Mouse (Mus musculus): ENCODE results near the gene Mvb12b. TPM values are rescaled to one million over a fixed set of nuclear protein-coding genes. Genes with fewer than 3 reads are reported as not detected.

Gene Mvb12b
- total RNA-seq, 2 experiments from 2014 or later, result 26.1 to 26.8 TPM

DNA sequence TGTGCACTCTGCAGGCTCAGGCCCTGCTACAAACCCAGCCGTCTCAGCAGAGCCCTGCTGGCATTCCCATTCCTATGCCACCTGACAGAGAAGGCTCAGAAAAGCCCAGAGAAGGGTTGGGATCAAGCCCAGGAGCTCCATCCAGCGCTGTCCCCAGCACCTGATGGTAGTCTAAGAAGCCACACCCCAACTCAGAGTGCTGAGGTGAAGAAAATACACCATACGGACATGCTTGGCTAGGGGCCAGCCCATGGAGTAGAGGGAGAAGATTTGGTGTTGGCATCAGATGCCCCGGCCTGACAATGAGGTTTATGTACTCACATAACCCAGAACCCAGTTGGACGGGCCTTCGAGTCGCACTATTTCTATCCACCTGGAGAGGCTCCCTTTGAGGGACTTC, 137.1 kb downstream of the Mvb12b start:
- intact Hi-C loops (cut with DNase I), result loop anchor here (5.0 kb wide), 1 partner anchor 622 kb away; the partner anchor contains the start of gene Pbx3
- DNase-seq, result no peak

DNA sequence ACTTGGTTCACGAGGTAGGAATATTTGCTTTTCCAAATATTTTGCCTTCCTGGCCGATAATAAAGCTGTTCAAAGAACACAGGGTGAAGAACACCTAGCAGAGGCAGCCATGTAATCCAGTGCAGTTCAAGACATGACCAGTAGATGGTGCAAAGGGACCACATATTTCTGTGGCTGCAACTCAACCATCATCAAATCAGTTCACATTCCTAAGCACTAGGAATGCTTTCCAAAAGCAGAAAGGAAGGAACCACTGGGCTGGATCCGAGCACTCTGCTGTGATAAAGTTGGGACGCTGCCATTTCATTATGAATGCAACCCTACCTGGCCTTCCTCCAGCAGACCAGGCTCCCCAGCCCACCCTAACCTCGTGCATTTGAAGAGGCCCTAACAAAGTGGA, 141.3 kb downstream of the Mvb12b start:
- peak; percentile 88 to 91 for DNase-seq
- intact Hi-C loops (cut with DNase I), result loop anchor here (1.0 to 10.0 kb wide), 6 partner anchors 74 to 896 kb away; no protein-coding TSS in a partner anchor

DNA sequence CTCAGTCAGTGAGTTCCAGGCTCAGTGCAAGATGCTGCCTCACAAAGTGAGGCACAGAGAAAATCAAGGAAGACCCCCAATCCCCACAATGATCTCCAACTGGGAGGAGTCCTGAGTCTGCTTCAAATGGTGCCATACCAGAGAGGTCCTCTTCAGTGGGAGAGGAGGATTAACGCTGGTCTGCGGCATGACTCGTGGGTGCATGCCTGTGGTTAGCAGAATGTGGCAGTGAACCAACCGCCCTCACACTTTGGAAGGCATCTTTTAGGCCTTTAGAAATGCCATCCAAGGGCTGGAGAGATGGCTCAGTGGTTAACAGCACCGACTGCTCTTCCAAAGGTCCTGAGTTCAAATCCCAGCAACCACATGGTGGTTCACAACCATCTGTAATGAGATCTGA, 142.0 kb downstream of the Mvb12b start:
- no peak for DNase-seq

DNA sequence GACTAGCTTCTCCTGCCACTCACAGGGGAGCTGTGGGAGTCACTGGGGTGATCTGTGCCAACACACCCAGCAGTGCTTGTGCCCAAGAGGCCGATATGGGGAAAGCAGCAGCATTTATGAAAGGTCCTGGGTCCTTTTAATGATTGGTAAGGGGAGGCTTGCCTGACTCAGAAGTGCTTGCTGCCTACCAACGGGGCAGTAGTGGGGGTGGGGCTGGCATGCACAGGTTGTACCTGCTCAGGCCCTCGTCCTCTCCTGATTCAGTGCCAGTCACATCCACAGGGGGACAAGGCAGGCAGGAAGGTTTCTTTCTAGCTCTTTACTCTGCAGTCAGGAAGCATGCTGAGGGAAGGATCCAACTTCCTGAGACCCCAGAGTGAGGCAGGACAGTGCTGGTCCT, 150.6 kb downstream of the Mvb12b start:
- DNase-seq, result no peak
- intact Hi-C loops (cut with DNase I), result loop anchor here (2.0 kb wide), 1 partner anchor 250 kb away; no protein-coding TSS in a partner anchor

More for the DNA sequence above, 142.0 kb downstream of the Mvb12b start:
- intact Hi-C loops (cut with DNase I), result loop anchor here (1.0 to 10.0 kb wide), 6 partner anchors 75 to 897 kb away; no protein-coding TSS in a partner anchor

DNA sequence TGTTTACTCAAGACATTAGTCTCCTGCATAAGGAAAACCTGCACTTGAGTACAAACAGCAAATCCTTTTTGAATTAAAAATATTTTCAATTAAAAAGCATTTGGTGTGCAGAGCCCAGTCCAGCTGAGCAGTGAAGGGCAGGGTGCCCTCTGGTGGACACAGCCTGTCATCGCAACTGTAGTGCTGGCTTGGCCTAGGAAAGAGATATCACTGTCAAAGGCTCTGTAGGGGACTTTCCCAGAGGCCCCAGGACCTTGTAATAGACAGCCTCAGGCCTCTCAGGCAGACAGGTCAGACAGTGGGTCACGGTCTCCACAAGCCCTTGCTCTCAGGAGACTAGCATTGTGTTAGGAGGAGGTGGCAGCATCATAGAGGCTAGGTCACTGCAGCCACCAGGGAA, 151.0 kb downstream of the Mvb12b start:
- peak; percentile 74 to 83 for DNase-seq
- intact Hi-C loops (cut with DNase I), result loop anchor here (2.0 kb wide), 1 partner anchor 250 kb away; no protein-coding TSS in a partner anchor

DNA sequence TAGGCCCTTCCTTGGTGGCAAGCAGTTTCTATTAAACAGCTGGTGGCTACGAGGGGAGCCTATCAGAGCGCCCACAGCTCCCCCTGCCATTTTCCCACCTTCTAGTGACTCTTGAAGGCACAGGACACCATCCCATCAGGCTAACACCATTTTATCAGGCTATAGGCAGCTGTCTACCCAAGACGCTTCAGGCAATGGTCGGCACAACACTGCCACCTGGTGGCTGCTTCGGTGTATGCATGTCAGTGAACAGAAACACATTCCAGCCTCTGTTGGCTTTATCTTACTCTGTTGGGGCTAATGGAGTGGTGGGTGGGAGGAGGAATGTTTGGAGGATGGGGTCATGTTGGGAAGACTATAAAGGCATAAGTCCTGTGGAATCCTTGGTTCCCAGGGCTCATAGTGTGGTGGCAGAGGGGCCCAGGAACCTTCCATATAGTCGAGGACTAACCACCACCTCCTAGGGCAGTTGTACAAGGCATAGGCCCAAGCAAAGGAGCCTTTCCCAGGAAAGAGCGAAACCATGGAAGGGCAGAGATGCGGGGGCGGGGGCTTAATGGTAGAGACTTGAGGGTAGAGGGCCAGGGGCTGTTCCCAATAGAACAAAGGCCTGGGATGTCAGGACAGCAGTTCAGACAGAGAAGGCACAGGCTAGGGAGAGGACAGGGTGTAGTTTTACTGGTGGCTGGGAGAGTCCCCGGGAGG, 152.8 kb downstream of the Mvb12b start:
- intact Hi-C loops (cut with DNase I), result loop anchor here (1.0 kb wide), 1 partner anchor 53 kb away; no protein-coding TSS in a partner anchor
- DNase-seq, result peak; percentile 76 to 90

DNA sequence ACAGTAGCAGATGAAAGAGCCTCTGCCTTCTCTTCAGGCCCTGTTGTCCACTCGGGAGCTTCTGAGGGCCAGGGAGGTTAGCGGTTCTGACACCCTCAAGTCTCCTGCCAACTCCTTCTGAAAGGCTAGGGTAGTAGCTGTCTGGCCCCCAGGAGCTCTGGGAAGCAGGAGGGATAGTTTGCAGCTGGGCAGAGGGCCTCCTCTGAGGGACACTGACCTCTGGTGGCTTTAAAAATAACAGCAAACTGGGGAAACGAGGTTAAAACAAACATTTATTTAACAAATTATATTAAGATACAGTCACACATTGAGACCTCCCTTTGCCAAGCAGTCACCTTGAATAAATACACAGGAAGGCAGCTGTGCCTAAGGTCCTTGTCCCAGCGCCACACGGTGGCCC, 158.0 kb downstream of the Mvb12b start:
- intact Hi-C loops (cut with DNase I), result no loop called here
- DNase-seq, result no peak

DNA sequence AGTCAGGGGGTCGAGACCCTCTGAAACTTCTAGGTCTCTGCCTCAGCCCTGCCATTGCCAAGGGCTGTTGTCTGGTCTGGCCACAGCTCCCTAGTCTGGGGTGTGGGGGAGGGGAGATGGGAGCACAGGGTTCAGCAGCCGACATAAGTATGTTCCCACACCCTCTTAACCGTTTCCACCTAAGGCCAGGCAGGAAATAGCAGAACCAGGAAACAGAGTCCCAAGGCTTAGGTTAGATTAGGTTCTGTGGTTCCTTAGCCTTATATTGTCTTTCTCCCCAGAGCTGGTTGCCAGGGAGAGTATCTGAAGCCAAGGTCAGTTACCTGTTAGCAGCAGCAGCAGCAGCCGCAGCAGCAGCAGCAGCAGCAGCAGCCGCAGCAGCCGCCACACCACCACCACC, 160.5 kb downstream of the Mvb12b start:
- DNase-seq, result no peak
- intact Hi-C loops (cut with DNase I), result no loop called here

DNA sequence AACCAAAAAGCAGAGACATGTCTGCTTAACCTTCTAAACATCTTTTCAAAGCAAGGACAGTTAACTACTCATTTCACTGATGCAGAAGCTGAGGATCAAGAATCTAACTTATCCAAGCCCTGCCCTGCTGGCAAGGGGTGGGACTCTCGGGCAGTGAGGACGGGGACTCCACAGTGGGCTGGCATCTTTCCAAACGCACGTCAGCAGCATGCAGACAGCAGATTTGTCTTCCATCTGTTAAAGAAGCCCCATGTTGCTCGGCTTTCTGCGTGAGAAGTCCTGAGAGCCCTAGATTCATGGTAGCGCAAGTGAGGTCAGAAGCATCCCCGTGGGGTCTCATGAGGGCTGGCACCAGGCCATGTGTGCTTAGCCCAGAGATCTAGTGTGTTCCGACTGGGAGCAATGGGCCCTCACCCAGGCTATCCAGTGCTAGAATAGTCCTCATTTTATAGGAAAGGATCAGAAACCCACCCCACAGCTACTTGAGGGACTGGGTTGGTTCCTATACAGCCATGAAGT, 167.3 kb downstream of the Mvb12b start:
- intact Hi-C loops (cut with DNase I), result no loop called here
- no peak for DNase-seq

DNA sequence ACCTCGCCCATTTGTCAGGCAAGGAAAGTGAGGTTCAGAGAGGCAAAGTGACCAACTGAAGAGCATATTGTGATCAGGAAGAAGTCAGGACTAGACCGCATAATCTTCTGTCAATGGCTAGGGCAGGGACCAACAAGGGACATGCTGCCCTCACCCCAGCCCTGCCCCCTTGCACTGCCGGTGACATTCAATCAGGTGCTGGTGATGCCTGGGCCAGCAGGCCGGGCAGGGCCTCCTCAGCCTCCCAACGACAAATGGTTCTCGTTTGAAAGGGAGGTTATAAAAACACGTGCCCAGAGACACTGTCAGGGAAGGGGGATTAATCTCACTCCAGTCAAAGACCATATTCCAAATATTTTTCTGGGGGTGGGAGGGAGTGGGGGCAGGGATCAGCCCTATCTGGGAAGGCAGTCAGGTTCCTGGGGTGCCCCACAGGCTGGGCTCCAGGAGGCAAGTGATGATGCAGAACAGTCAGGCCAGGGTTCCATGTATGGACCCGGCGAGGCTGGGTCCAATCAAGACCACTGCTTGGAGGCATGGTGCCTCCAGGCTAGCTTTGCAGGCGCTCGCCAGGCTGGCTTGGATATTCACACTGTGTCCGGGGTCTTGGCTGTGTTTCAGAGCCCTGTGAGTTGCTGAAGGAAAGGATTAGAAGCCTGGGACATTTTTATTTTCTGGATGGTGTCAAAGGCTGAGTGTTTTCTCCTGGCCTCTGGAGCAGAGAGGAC, 168.2 kb downstream of the Mvb12b start:
- no peak for DNase-seq
- intact Hi-C loops (cut with DNase I), result no loop called here

DNA sequence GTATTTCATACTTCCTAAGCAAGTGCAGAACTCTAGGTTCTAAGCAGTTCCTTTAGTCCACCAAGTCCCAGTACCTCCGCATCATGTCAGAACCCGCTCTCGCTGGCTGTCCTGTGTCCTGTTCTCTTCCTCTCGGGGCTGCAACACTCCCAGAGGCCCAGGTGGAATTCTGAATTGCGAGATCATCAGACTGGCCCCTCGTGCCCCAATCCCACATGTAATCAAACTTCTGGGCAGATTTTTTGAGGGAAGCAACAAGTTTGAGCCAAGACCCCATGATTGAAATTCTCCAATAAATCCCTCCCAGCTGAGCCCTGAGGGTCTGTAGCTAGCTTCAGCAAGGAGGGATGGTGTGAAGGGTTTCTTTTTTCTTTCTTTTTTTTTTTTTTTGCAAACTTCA, 169.2 kb downstream of the Mvb12b start:
- intact Hi-C loops (cut with DNase I), result no loop called here
- no peak for DNase-seq

DNA sequence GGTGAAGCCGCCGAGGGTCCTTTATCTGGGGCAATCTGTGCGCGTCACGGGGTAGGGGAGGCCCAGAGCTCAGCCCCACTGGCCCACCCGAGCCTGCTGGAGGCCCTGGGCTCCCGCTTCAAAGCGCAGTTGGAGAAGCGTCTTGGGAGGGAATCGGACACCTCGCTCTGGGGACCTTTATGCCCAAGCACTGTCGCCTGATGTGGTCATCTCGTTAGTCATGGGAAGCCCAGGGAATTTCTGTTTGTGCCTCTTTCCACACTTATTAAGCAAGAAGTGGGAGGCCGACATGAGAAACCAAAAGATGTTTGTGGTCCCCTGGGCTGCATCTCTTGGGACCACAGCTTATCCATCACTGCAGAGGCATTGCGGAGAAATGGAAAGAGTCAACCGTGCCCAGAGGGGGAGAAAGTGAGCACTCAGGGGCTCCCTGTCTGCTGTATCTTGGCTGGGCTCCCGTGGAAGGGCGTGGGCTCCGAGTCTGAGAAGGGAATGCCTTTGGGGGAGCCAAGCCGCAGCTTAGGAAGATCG, 169.9 kb downstream of the Mvb12b start:
- DNase-seq, result no peak
- intact Hi-C loops (cut with DNase I), result no loop called here

DNA sequence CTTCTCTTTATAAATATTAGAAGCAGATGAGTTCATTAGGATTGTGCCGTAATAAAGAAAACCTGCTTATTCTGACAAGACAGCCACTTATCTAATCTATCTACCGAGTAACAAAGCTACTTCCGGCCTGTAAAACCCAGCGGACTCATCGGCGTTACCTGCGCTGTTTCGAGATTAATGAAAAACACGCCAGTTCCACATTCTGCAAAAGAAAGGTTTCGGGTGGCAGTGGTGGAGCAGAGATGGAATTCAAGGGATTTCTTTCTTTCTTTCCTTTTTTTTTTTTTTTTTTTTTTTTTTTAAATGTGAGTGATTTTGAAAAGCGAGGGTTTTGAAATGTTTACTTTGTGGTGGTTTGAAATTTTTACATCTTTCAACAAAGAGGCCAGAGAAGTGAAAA, 170.4 kb downstream of the Mvb12b start:
- DNase-seq, result no peak
- intact Hi-C loops (cut with DNase I), result no loop called here

DNA sequence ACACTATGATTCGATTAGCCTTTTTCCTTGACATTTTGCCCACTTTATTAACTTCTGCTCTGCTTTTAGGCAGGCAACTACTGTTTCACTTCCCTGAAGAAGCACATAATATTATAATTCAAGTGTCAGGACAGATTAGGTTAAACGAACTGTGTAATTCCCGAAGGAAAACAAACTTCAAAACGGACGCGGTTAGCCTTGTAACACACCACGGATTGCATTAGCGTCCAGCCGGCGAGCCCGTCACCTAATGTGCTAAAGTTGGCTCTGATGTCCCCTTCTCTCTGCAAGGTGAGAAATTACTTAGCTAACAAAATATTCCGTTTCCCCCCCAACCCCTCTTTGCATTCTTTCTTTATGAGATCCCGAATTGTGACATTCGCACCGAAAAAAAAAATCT, 170.9 kb downstream of the Mvb12b start:
- intact Hi-C loops (cut with DNase I), result no loop called here
- DNase-seq, result no peak

DNA sequence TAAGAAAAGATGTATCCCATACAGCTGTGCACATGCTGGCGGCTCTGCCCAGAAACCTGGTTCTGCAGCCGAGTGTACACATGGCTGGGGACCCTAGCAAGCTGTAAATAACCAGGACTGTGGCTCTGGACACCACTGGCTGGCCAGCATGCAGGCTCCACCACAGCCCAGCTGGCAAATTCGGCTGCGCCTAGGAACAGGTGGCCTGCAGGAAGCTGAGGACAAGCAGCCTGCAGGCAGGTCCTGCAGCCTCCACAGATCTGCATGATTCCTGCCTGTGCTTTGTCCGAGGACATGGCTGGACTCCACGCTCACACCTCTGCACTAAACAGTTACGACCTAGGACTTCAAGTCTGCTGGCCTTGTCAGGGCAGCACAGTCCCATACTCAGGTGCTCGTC, 172.8 kb downstream of the Mvb12b start:
- intact Hi-C loops (cut with DNase I), result no loop called here
- DNase-seq, result no peak

DNA sequence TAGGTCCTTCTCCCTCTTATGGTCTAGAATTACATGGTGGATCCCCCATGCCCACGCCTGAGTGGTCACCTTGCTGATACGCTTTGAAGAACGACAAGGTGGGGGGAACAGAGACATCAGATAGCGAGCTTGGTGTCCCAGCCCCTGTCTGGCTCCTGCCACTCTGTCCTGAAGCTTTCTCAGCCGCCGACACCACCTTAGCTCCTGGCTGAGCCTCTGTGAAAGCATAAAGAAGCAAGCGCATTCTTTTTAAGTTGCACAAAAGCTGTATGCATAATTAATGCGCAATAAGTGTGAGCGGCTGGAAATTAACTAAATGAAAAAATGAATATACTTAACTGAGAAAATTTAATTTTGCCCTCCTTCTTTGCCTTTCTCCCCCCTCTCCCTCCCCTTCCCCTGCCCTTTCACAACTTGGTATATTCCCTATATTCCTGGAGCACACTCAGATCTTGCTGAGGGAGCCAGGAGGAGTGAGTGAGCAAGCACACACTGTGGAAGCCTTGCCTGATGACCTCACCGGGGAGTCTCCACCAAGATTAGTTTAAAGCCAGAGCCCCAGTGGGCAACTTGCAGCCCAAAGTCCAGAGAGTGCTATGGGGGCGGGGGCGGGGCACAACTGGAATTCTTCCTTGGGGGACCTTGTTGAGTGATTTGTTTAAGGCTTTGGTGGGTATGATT, 174.0 kb downstream of the Mvb12b start:
- DNase-seq, result no peak
- intact Hi-C loops (cut with DNase I), result no loop called here

DNA sequence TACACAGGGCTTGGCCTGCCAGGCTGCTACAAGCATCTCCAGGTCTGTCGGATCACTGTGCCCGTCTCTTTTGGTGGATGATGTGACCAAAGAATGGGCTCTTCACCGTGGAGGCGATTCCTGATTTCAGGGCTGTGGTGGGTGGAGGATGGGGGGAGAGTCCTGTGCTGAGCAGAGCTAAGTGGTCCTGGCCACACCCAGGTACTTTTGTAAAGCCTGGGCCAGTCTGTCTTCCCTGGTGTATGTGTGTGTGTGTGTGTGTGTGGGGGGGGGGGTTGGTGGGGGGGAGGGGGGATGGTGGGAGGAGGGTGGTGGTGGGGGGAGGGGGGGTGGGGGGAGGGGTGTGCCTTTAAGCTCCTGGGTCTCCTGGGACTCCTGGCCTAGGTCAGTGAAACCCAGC, 174.9 kb downstream of the Mvb12b start:
- DNase-seq, result no peak
- intact Hi-C loops (cut with DNase I), result no loop called here

DNA sequence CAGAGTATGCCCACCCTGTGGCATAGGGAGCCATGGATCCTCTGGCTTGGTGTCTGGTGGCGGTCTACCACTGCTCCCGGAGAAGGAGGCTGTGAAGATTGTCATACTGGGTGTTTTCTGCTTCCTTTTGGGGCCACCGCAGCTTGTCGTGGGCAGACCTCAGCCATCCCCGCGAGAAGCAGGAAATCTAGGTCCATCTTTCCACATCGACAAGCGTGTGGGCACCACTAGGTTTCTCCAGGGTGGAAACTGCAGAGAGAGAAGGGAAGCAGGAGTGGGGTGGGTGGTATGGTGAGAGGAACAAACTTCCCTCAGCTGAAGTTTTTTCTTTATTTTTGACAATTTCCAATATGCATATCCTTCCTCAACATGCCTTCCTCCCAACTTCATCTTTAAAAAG, 178.9 kb downstream of the Mvb12b start:
- intact Hi-C loops (cut with DNase I), result no loop called here
- no peak for DNase-seq

DNA sequence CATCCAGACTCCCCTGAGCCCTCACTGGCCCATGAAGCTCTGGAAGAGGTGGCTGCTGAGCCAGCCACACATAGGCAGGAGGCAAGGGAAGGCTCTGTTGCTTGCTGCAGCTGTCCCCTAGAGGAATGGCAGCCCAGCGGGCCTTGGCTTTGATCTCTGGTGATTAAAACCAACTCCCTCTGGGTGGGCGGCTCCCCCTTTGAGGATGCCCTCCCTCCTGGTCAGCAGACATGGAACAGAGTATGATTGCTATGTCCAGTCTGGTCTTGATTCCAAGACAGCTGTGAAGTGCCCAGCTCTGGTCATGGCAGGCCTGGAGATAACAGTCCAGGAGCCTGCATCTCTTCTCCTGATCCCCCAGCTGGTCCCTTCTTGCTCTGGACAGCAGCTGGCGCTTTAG, 179.7 kb downstream of the Mvb12b start:
- no peak for DNase-seq
- intact Hi-C loops (cut with DNase I), result no loop called here

DNA sequence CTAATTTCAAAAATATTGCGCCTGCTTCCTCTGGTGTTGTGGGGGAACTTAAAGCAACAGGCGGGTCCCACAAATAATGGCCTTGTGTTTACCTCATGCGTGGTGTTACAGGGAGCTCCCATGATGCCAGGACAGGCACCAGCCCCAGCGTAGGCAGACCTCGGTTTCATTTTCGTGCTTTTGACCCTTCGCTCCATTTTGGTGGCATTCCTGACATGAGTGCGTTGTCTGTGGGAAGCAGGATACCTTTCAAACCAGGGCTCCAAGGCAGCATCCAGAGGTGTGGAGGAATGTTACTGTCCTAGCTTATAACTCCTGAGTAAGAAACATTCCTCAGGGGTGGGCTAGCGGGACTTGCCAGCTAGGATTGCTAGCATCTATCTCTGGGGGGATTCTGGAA, 181.3 kb downstream of the Mvb12b start:
- no peak for DNase-seq
- intact Hi-C loops (cut with DNase I), result no loop called here

All from heart, postnatal 10 days (tissue).